Mouse (Mus musculus): ENCODE measurements at regions not wholly inside any gene's neighbourhood (a gene's known extent, or its start where the extent isn't known, plus 50 kb on each side); places are given as distances from the start of the nearest gene placed in this dataset.

- no peak for DNase-seq (ENCODE audit: low spot score)
Measured at GRCm38 (mm10) chr14:46530452-46530851, 140.0 kb upstream of the Bmp4 start.

- no peak for DNase-seq (ENCODE audit: low spot score)
Measured at GRCm38 (mm10) chr14:46529086-46529715, 138.7 kb upstream of the Bmp4 start.

GRCm38 (mm10) chr14:46517258-46517657, 126.8 kb upstream of the Bmp4 start:
- DNase-seq (ENCODE audit: low spot score), result no peak

- no peak for DNase-seq (ENCODE audit: low spot score)
Measured at GRCm38 (mm10) chr14:46516285-46516684, 125.8 kb upstream of the Bmp4 start.

- no peak for DNase-seq (ENCODE audit: low spot score)
Measured at GRCm38 (mm10) chr14:46514262-46514932, 123.9 kb upstream of the Bmp4 start.

- no peak for DNase-seq (ENCODE audit: low spot score)
Measured at GRCm38 (mm10) chr14:46512118-46512517, 121.6 kb upstream of the Bmp4 start.

- DNase-seq (ENCODE audit: low spot score), result no peak
Measured at GRCm38 (mm10) chr14:46508871-46509270, 118.4 kb upstream of the Bmp4 start.

GRCm38 (mm10) chr14:46505266-46505665, 114.8 kb upstream of the Bmp4 start:
- DNase-seq (ENCODE audit: low spot score), result no peak

GRCm38 (mm10) chr14:46491601-46492000, 101.1 kb upstream of the Bmp4 start:
- DNase-seq (ENCODE audit: low spot score), result no peak

GRCm38 (mm10) chr14:46491182-46491581, 100.7 kb upstream of the Bmp4 start:
- no peak for DNase-seq (ENCODE audit: low spot score)

GRCm38 (mm10) chr14:46487551-46487950, 97.1 kb upstream of the Bmp4 start:
- DNase-seq (ENCODE audit: low spot score), result no peak

GRCm38 (mm10) chr14:46480396-46480795, 89.9 kb upstream of the Bmp4 start:
- no peak for DNase-seq (ENCODE audit: low spot score)

GRCm38 (mm10) chr14:46475945-46476344, 85.5 kb upstream of the Bmp4 start:
- DNase-seq (ENCODE audit: low spot score), result no peak

- no peak for DNase-seq (ENCODE audit: low spot score)
Measured at GRCm38 (mm10) chr14:46462967-46463366, 72.5 kb upstream of the Bmp4 start.

GRCm38 (mm10) chr14:46461960-46462359, 71.5 kb upstream of the Bmp4 start:
- no peak for DNase-seq (ENCODE audit: low spot score)

- DNase-seq (ENCODE audit: low spot score), result no peak
Measured at GRCm38 (mm10) chr14:46454500-46454899, 64.0 kb upstream of the Bmp4 start.

GRCm38 (mm10) chr14:46441696-46442095, 51.2 kb upstream of the Bmp4 start:
- no peak for DNase-seq (ENCODE audit: low spot score)
